ENCODE assay signal across 8 mouse cellular contexts in genomic region chr12:76645222-76646110, GRCm38 (mm10).
DNase-seq lines count a peak whose midpoint lies in the region; ATAC-seq and TF ChIP-seq lines count a peak whose summit lies in the region.
"Had no signal": no experiment of that assay in that cellular context is flagged by ENCODE, and none has a peak within 500 bp of the region (broad histone marks: within the 10 kb centered on the region; RNA-seq: fewer than 3 reads in every experiment).

No protein-coding gene starts in this region.

- ATAC-seq in kidney, postnatal 0 days (replicated peaks; ENCODE audit: low FRiP score, low read depth) = peak; percentile 78
- peak; percentile 62 for ATAC-seq in intestine, embryonic 14.5 days (replicated peaks; ENCODE audit: low FRiP score, low TSS enrichment, low read depth)
- ATAC-seq in neural tube, embryonic 13.5 days (ENCODE audit: low read depth) = no peak; the same call in 1 of the 2 replicates

- H3K9me3 ChIP-seq in kidney, postnatal 0 days (replicated peaks; ENCODE audit: low read length) = no peaks in the 10 kb centered on the region
- no peaks in the 10 kb centered on the region for H3K9me3 ChIP-seq in intestine, embryonic 14.5 days (ENCODE audit: control insufficient read depth, low read length)
- no peaks in the 10 kb centered on the region for H3K9me3 ChIP-seq in neural tube, embryonic 13.5 days
- H3K9me3 ChIP-seq: midbrain, embryonic 12.5 days had no signal

- no peaks in the 10 kb centered on the region for H3K36me3 ChIP-seq in kidney, postnatal 0 days (ENCODE audit: insufficient read depth, low read length)
- no peaks in the 10 kb centered on the region for H3K36me3 ChIP-seq in intestine, embryonic 14.5 days (ENCODE audit: control insufficient read depth, insufficient read depth, low read length)
- no peaks in the 10 kb centered on the region for H3K36me3 ChIP-seq in neural tube, embryonic 13.5 days
- H3K36me3 ChIP-seq: midbrain, embryonic 12.5 days had no signal

- 0 out of 2 replicates have a peak, but pooled peaks cover 3% of the 10 kb centered on the region for H3K4me1 ChIP-seq in kidney, postnatal 0 days (replicated peaks; ENCODE audit: insufficient read depth, low read length)
- peaks cover 13% of the 10 kb centered on the region for H3K4me1 ChIP-seq in intestine, embryonic 14.5 days (replicated peaks; ENCODE audit: control insufficient read depth, insufficient read depth, low read length)
- peaks cover 42% of the 10 kb centered on the region for H3K4me1 ChIP-seq in neural tube, embryonic 13.5 days (replicated peaks)

- peak; percentile 90 for DNase-seq in kidney, postnatal 0 days (ENCODE audit: low spot score)
- DNase-seq in kidney, adult 9 months = no peak
- DNase-seq in embryo, embryonic 11.5 days (ENCODE audit: low read depth, low spot score) = peak; percentile 26
- peak; percentile 74 for DNase-seq in intestine, embryonic 14.5 days (ENCODE audit: low spot score)
- DNase-seq in gastrocnemius, postnatal 25 days = no peak
- no peak for DNase-seq in urinary bladder, postnatal 10 days (ENCODE audit: low spot score)

- no peak overlapping the region for H3K9ac ChIP-seq in kidney, postnatal 0 days (ENCODE audit: low read depth, low read length)
- no peak overlapping the region for H3K9ac ChIP-seq in intestine, embryonic 14.5 days (ENCODE audit: low read length)
- H3K9ac ChIP-seq in neural tube, embryonic 13.5 days = peak overlapping the region; percentile 31
- H3K9ac ChIP-seq: midbrain, embryonic 12.5 days had no signal

- H3K27ac ChIP-seq in kidney, postnatal 0 days = no peak overlapping the region; the same call in 1 of the 2 replicates
- H3K27ac ChIP-seq in intestine, embryonic 14.5 days (ENCODE audit: low read depth) = peak overlapping the region; percentile 41; the same call in 1 of the 2 replicates
- H3K27ac ChIP-seq in neural tube, embryonic 13.5 days (replicated peaks) = peak overlapping the region; percentile 7
- H3K27ac ChIP-seq: midbrain, embryonic 12.5 days had no signal

- no peak overlapping the region for H3K4me3 ChIP-seq in kidney, postnatal 0 days (replicated peaks; ENCODE audit: low read depth, low read length)
- H3K4me3 ChIP-seq in intestine, embryonic 14.5 days (ENCODE audit: low read depth, low read length) = no peak overlapping the region
- no peak overlapping the region for H3K4me3 ChIP-seq in neural tube, embryonic 13.5 days
- H3K4me3 ChIP-seq: midbrain, embryonic 12.5 days had no signal

- WGBS in kidney, postnatal 0 days = 21% methylated on average over 23 of the region's 23 CpGs
- 23% methylated on average over 23 of the region's 23 CpGs for WGBS in intestine, embryonic 14.5 days
- WGBS in neural tube, embryonic 13.5 days = 21% methylated on average over 23 of the region's 23 CpGs

- H3K4me2 ChIP-seq in kidney, postnatal 0 days (ENCODE audit: low read length) = peak overlapping the region; percentile 21; the same call in 1 of the 2 replicates
- peak overlapping the region; percentile 29 for H3K4me2 ChIP-seq in intestine, embryonic 14.5 days (ENCODE audit: low read length)
- peak overlapping the region; percentile 20 for H3K4me2 ChIP-seq in neural tube, embryonic 13.5 days
- H3K4me2 ChIP-seq: midbrain, embryonic 12.5 days had no signal

- H3K27me3 ChIP-seq in kidney, postnatal 0 days (ENCODE audit: insufficient read depth, low read length) = no peaks in the 10 kb centered on the region
- no peaks in the 10 kb centered on the region for H3K27me3 ChIP-seq in intestine, embryonic 14.5 days (replicated peaks; ENCODE audit: control insufficient read depth, insufficient read depth, low read length)
- H3K27me3 ChIP-seq in neural tube, embryonic 13.5 days = no peaks in the 10 kb centered on the region

- TF ChIP-seq CTCF in kidney, postnatal 0 days (IDR thresholded peaks at IDR 0.05; ENCODE audit: low read depth) = no peak

Comparison
In these comparisons a context has a peak if more than half of its experiments do, and no peak if none do; other contexts are left out.
1. DNase-seq: peak in kidney, postnatal 0 days (single experiment), embryo, embryonic 11.5 days (single experiment) and intestine, embryonic 14.5 days (single experiment); none in kidney, adult 9 months (single experiment), gastrocnemius, postnatal 25 days (single experiment) and urinary bladder, postnatal 10 days (single experiment).
2. Peak in every context shown above with its lines, with median percentiles within 50 percentile points of each other: H3K4me2 ChIP-seq.